Mouse (Mus musculus): ENCODE data around the gene Slx4. TPM values are rescaled to one million over a fixed set of nuclear protein-coding genes. Genes with fewer than 3 reads are reported as not detected.
A peak's percentile ranks its signal among the peaks of the same experiment; 100 is the strongest.

Slx4 gene
- total and polyA plus RNA-seq, 3 experiments = 13.4 to 47.4 (median 30.4) TPM

GRCm38 (mm10) chr16:3982173-3982572, 21.4 kb downstream of the Slx4 start:
- dilution Hi-C loops (cut with MboI; ENCODE audit: extremely low pct_ligation_motif_present, extremely low pct_unique_long_range_greater_than_20kb, low sequenced_read_pairs) = no loop called here
- Histone ChIP-seq H3K4me3 (replicated peaks in 1 of 3; ENCODE audit: low read depth in 2 of 3, low read length in 2 of 3, poor library complexity in 1 of 3) (no peak overlapping the region), H3K27me3 (replicated peaks) (no peaks in the 10 kb centered on the region), H3K9me3 (replicated peaks; ENCODE audit: low read length) (no peaks in the 10 kb centered on the region), H3K4me2 (ENCODE audit: insufficient read depth, low read depth, poor library complexity, severe bottlenecking) (no peak overlapping the region), H3K36me3 (replicated peaks in 1 of 2; ENCODE audit: control insufficient read depth in 1 of 2, insufficient read depth in 1 of 2, low read length in 1 of 2) (peaks cover 82 to 100% of the 10 kb centered on the region in 2 experiments), H3K27ac (ENCODE audit: insufficient read depth, low read depth) (no peak overlapping the region), H3K79me2 (replicated peaks; ENCODE audit: control insufficient read depth, extremely low read depth, insufficient read depth, poor library complexity, severe bottlenecking) (no peaks in the 10 kb centered on the region), H3K4me1 (ENCODE audit: control insufficient read depth in 1 of 2, insufficient read depth in 2 of 2) (peaks cover 3 to 28% of the 10 kb centered on the region in 2 experiments; a peak in 3 of 4 replicates), H3K9ac (ENCODE audit: insufficient read depth, low read depth) (no peak overlapping the region)
- DNase-seq (ENCODE audit: extremely low read depth) = peak; percentile 46
- in situ Hi-C loops (cut with MboI; ENCODE audit: low pct_ligation_motif_present, low pct_unique_long_range_greater_than_20kb, low sequenced_read_pairs) = no loop called here
- no peak for TF ChIP-seq GABPA (IDR thresholded peaks at IDR 0.05; ENCODE audit: insufficient replicate concordance, low read depth, low read length)
- 0 out of 2 replicates have a peak, but pooled peaks have one; percentile 36 for TF ChIP-seq BHLHE40 (IDR thresholded peaks at IDR 0.05; ENCODE audit: low read depth, low read length)

- Histone ChIP-seq H3K4me3 (replicated peaks in 1 of 3; ENCODE audit: low read depth in 2 of 3, low read length in 2 of 3, poor library complexity in 1 of 3) (no peak overlapping the region), H3K27ac (ENCODE audit: insufficient read depth, low read depth) (no peak overlapping the region), H3K36me3 (replicated peaks in 1 of 2; ENCODE audit: control insufficient read depth in 1 of 2, insufficient read depth in 1 of 2, low read length in 1 of 2) (peaks cover 36 to 50% of the 10 kb centered on the region in 2 experiments), H3K79me2 (replicated peaks; ENCODE audit: control insufficient read depth, extremely low read depth, insufficient read depth, poor library complexity, severe bottlenecking) (no peaks in the 10 kb centered on the region), H3K9ac (ENCODE audit: insufficient read depth, low read depth) (no peak overlapping the region), H3K4me1 (ENCODE audit: control insufficient read depth in 1 of 2, insufficient read depth in 2 of 2) (peaks cover 0 to 2% of the 10 kb centered on the region in 2 experiments; a peak in 1 of 4 replicates), H3K4me2 (ENCODE audit: insufficient read depth, low read depth, poor library complexity, severe bottlenecking) (no peak overlapping the region), H3K27me3 (replicated peaks) (no peaks in the 10 kb centered on the region), H3K9me3 (replicated peaks; ENCODE audit: low read length) (no peaks in the 10 kb centered on the region)
- DNase-seq (ENCODE audit: extremely low read depth) = no peak
- in situ Hi-C loops (cut with MboI; ENCODE audit: low pct_ligation_motif_present, low pct_unique_long_range_greater_than_20kb, low sequenced_read_pairs) (no loop called here), dilution Hi-C loops (cut with MboI; ENCODE audit: extremely low pct_ligation_motif_present, extremely low pct_unique_long_range_greater_than_20kb, low sequenced_read_pairs) (no loop called here)
- TF ChIP-seq ZMIZ1 (IDR thresholded peaks at IDR 0.05; ENCODE audit: low read depth, low read length) = no peak
Observed at GRCm38 (mm10) chr16:3976712-3977111, 26.9 kb downstream of the Slx4 start.

GRCm38 (mm10) chr16:3976251-3976671, 27.3 kb downstream of the Slx4 start, which contains the start of gene Nlrc3:
Nlrc3 (minus strand) TSS chr16:3976632.
- Histone ChIP-seq H3K79me2 (replicated peaks; ENCODE audit: control insufficient read depth, extremely low read depth, insufficient read depth, poor library complexity, severe bottlenecking) (no peaks in the 10 kb centered on the region), H3K4me2 (ENCODE audit: insufficient read depth, low read depth, poor library complexity, severe bottlenecking) (no peak within 1 kb of the TSS), H3K27ac (ENCODE audit: insufficient read depth, low read depth) (no peak within 1 kb of the TSS), H3K9ac (ENCODE audit: insufficient read depth, low read depth) (no peak within 1 kb of the TSS), H3K4me3 (replicated peaks in 1 of 3; ENCODE audit: low read depth in 2 of 3, low read length in 2 of 3, poor library complexity in 1 of 3) (no peak within 1 kb of the TSS), H3K36me3 (replicated peaks in 1 of 2; ENCODE audit: control insufficient read depth in 1 of 2, insufficient read depth in 1 of 2, low read length in 1 of 2) (peaks cover 32 to 45% of the 10 kb centered on the region in 2 experiments), H3K9me3 (replicated peaks; ENCODE audit: low read length) (no peaks in the 10 kb centered on the region), H3K27me3 (replicated peaks) (no peaks in the 10 kb centered on the region), H3K4me1 (ENCODE audit: control insufficient read depth in 1 of 2, insufficient read depth in 2 of 2) (no peaks in the 10 kb centered on the region)
- dilution Hi-C loops (cut with MboI; ENCODE audit: extremely low pct_ligation_motif_present, extremely low pct_unique_long_range_greater_than_20kb, low sequenced_read_pairs) (no loop called here), in situ Hi-C loops (cut with MboI; ENCODE audit: low pct_ligation_motif_present, low pct_unique_long_range_greater_than_20kb, low sequenced_read_pairs) (no loop called here)
- no peak for DNase-seq (ENCODE audit: extremely low read depth)
- TF ChIP-seq MAX (IDR thresholded peaks at IDR 0.05; ENCODE audit: low read length) (no peak), KAT2A (IDR thresholded peaks at IDR 0.05; ENCODE audit: insufficient replicate concordance, low read length) (no peak), ETS1 (conservative IDR thresholded peaks at IDR 0.05; ENCODE audit: low read depth, low read length) (no peak), PAX5 (IDR thresholded peaks at IDR 0.05; ENCODE audit: low read length) (no peak), E2F4 (IDR thresholded peaks at IDR 0.05; ENCODE audit: insufficient replicate concordance, low read depth, low read length) (no peak), ZC3H11A (IDR thresholded peaks at IDR 0.05; ENCODE audit: low read depth, low read length) (no peak), CTCF (conservative IDR thresholded peaks at IDR 0.05 in 1 of 2, IDR thresholded peaks at IDR 0.05 in 1 of 2; ENCODE audit: low read depth in 2 of 2, low read length in 2 of 2) (no peak), POLR2A (IDR thresholded peaks at IDR 0.05; ENCODE audit: low read depth, low read length) (no peak), EP300 (IDR thresholded peaks at IDR 0.05; ENCODE audit: low read length) (no peak)

Measured in CH12.LX (cell line).